Mouse (Mus musculus) stomach, embryonic 16.5 days (tissue): ENCODE results near the gene 9230104L09Rik. TPM values are rescaled to one million over a fixed set of nuclear protein-coding genes. Genes with fewer than 3 reads are reported as not detected.
A peak's percentile ranks its signal among the peaks of the same experiment; 100 is the strongest.

ENCODE experiments used
- ATAC-seq: fragments of 200-750 bp; cut with Nextera tagmentation; 2 replicates; pipeline ENCODE4 v1.8.0; 2017; ENCODE audit warnings: moderate number of reproducible peaks, moderate TSS enrichment; ENCODE audit not compliant: insufficient read depth, low FRiP score
- H3K27ac ChIP-seq: fragments of 300-500 bp; sonication (generic); 2 replicates; pipeline ENCODE4 v1.5.1; 2014; ENCODE audit warnings: low read length
- H3K27me3 ChIP-seq: fragments of 300-500 bp; sonication (generic); 2 replicates; pipeline ENCODE4 v1.6.1; 2014; ENCODE audit warnings: low read length, control low read depth, mixed read lengths; ENCODE audit not compliant: control insufficient read depth, insufficient read depth
- H3K36me3 ChIP-seq: fragments of 300-500 bp; sonication (generic); 2 replicates; pipeline ENCODE4 v1.6.1; 2014; ENCODE audit warnings: low read length; ENCODE audit not compliant: control insufficient read depth, insufficient read depth
- H3K4me1 ChIP-seq: fragments of 300-500 bp; sonication (generic); 2 replicates; pipeline ENCODE4 v1.6.1; 2014; ENCODE audit warnings: low read length, control low read depth, mixed read lengths; ENCODE audit not compliant: control insufficient read depth, insufficient read depth
- H3K4me2 ChIP-seq: fragments of 300-500 bp; sonication (generic); 2 replicates; pipeline ENCODE4 v1.6.1; 2014; ENCODE audit warnings: low read depth, low read length, mixed read lengths
- H3K4me3 ChIP-seq: fragments of 300-500 bp; sonication (generic); replicated peaks from 2 replicates; pipeline ENCODE4 v1.5.1; 2014; ENCODE audit warnings: mild to moderate bottlenecking, low read length
- H3K9ac ChIP-seq: fragments of 300-500 bp; sonication (generic); 2 replicates; pipeline ENCODE4 v1.6.1; 2014; ENCODE audit warnings: low read length
- H3K9me3 ChIP-seq: fragments of 300-500 bp; sonication (generic); replicated peaks from 2 replicates; pipeline ENCODE4 v1.6.1; 2016; ENCODE audit warnings: low read length, control low read depth; ENCODE audit not compliant: control insufficient read depth
- WGBS: fragments of 180-500 bp; shearing (Covaris S2); extraction: QIAGEN DNeasy Blood & Tissue Kit; methylation state at CpG from one replicate; pipeline ENCODE4 v1.1.7; 2014; 5-methylcytosine and 5-hydroxymethylcytosine counted together
- polyA plus RNA-seq: library from polyadenylated mRNA; unstranded; fragments of >200 nt; fragmentation: Nextera tagmentation; extraction: Ambion mirVana; gene quantifications from 2 replicates; pipeline ENCODE4 v1.2.1, GENCODE M21; 2015

Gene 9230104L09Rik
- not detected in 2 replicates for polyA plus RNA-seq

- WGBS, result 43% methylated on average over 2 of the region's 2 CpGs
- ATAC-seq, result no peak
Observed at GRCm38 (mm10) chr2:148864966-148865365, at the start of gene 9230104L09Rik. 9230104L09Rik (minus strand) TSS chr2:148865038.

GRCm38 (mm10) chr2:148902286-148902685, 37.4 kb upstream of the 9230104L09Rik start:
- peak; percentile 74; the same call in 1 of the 2 replicates for ATAC-seq
- H3K27me3 ChIP-seq, result no peaks in the 10 kb centered on the region
- H3K9me3 ChIP-seq, result no peaks in the 10 kb centered on the region
- no peaks in the 10 kb centered on the region for H3K4me1 ChIP-seq
- no peak overlapping the region for H3K27ac ChIP-seq
- no peak overlapping the region for H3K4me2 ChIP-seq
- H3K36me3 ChIP-seq, result no peaks in the 10 kb centered on the region
- H3K4me3 ChIP-seq, result no peak overlapping the region
- H3K9ac ChIP-seq, result no peak overlapping the region
- 8% methylated on average over 5 of the region's 5 CpGs for WGBS

More at GRCm38 (mm10) chr2:148864966-148865365, at the start of gene 9230104L09Rik:
- H3K9me3 ChIP-seq, result no peaks in the 10 kb centered on the region
- no peak within 1 kb of the TSS for H3K4me2 ChIP-seq
- H3K27ac ChIP-seq, result no peak within 1 kb of the TSS
- no peak within 1 kb of the TSS for H3K4me3 ChIP-seq
- no peaks in the 10 kb centered on the region for H3K4me1 ChIP-seq
- H3K36me3 ChIP-seq, result no peaks in the 10 kb centered on the region
- H3K9ac ChIP-seq, result no peak within 1 kb of the TSS
- no peaks in the 10 kb centered on the region for H3K27me3 ChIP-seq

GRCm38 (mm10) chr2:148900305-148900704, 35.5 kb upstream of the 9230104L09Rik start:
- no peaks in the 10 kb centered on the region for H3K27me3 ChIP-seq
- H3K9me3 ChIP-seq, result no peaks in the 10 kb centered on the region
- H3K36me3 ChIP-seq, result no peaks in the 10 kb centered on the region
- no peak overlapping the region for H3K4me2 ChIP-seq
- 55% methylated on average over 4 of the region's 4 CpGs for WGBS
- no peak overlapping the region for H3K9ac ChIP-seq
- H3K4me3 ChIP-seq, result no peak overlapping the region
- no peak for ATAC-seq
- H3K4me1 ChIP-seq, result no peaks in the 10 kb centered on the region
- H3K27ac ChIP-seq, result no peak overlapping the region

GRCm38 (mm10) chr2:148896219-148896618, 31.4 kb upstream of the 9230104L09Rik start:
- ATAC-seq, result no peak
- 53% methylated on average over 1 of the region's 1 CpGs for WGBS
- Histone ChIP-seq H3K9me3 (no peaks in the 10 kb centered on the region), H3K27ac (no peak overlapping the region), H3K4me1 (no peaks in the 10 kb centered on the region), H3K27me3 (no peaks in the 10 kb centered on the region), H3K4me3 (no peak overlapping the region), H3K36me3 (no peaks in the 10 kb centered on the region), H3K9ac (no peak overlapping the region), H3K4me2 (no peak overlapping the region)

- Histone ChIP-seq H3K4me2 (no peak overlapping the region), H3K27ac (no peak overlapping the region), H3K9ac (no peak overlapping the region), H3K9me3 (no peaks in the 10 kb centered on the region), H3K4me1 (no peaks in the 10 kb centered on the region), H3K4me3 (no peak overlapping the region), H3K27me3 (no peaks in the 10 kb centered on the region), H3K36me3 (no peaks in the 10 kb centered on the region)
- ATAC-seq, result no peak
Observed at GRCm38 (mm10) chr2:148893107-148893506, 28.3 kb upstream of the 9230104L09Rik start.

GRCm38 (mm10) chr2:148890021-148890851, 25.4 kb upstream of the 9230104L09Rik start:
- peak; percentile 60; the same call in 1 of the 2 replicates for ATAC-seq
- 56% methylated on average over 5 of the region's 5 CpGs for WGBS
- no peak overlapping the region for H3K9ac ChIP-seq

GRCm38 (mm10) chr2:148889331-148890010, 24.6 kb upstream of the 9230104L09Rik start:
- ATAC-seq, result no peak
- 54% methylated on average over 3 of the region's 3 CpGs for WGBS

More at GRCm38 (mm10) chr2:148890021-148890851, 25.4 kb upstream of the 9230104L09Rik start:
- H3K4me2 ChIP-seq, result no peak overlapping the region
- no peaks in the 10 kb centered on the region for H3K36me3 ChIP-seq
- no peaks in the 10 kb centered on the region for H3K27me3 ChIP-seq
- H3K9me3 ChIP-seq, result no peaks in the 10 kb centered on the region
- no peaks in the 10 kb centered on the region for H3K4me1 ChIP-seq
- H3K4me3 ChIP-seq, result no peak overlapping the region
- H3K27ac ChIP-seq, result no peak overlapping the region

GRCm38 (mm10) chr2:148888872-148889271, 24.0 kb upstream of the 9230104L09Rik start:
- no peak for ATAC-seq
- Histone ChIP-seq H3K9me3 (no peaks in the 10 kb centered on the region), H3K9ac (no peak overlapping the region), H3K27ac (no peak overlapping the region), H3K27me3 (no peaks in the 10 kb centered on the region), H3K4me2 (no peak overlapping the region), H3K4me1 (no peaks in the 10 kb centered on the region), H3K36me3 (no peaks in the 10 kb centered on the region), H3K4me3 (no peak overlapping the region)
- 72% methylated on average over 3 of the region's 3 CpGs for WGBS

More at GRCm38 (mm10) chr2:148889331-148890010, 24.6 kb upstream of the 9230104L09Rik start:
- Histone ChIP-seq H3K27ac (no peak overlapping the region), H3K9ac (no peak overlapping the region), H3K9me3 (no peaks in the 10 kb centered on the region), H3K36me3 (no peaks in the 10 kb centered on the region), H3K4me2 (no peak overlapping the region), H3K4me1 (no peaks in the 10 kb centered on the region), H3K4me3 (no peak overlapping the region), H3K27me3 (no peaks in the 10 kb centered on the region)

- no peak overlapping the region for H3K4me2 ChIP-seq
- no peak for ATAC-seq
- H3K36me3 ChIP-seq, result no peaks in the 10 kb centered on the region
- no peak overlapping the region for H3K4me3 ChIP-seq
- no peaks in the 10 kb centered on the region for H3K4me1 ChIP-seq
- no peak overlapping the region for H3K9ac ChIP-seq
- no peak overlapping the region for H3K27ac ChIP-seq
- H3K9me3 ChIP-seq, result no peaks in the 10 kb centered on the region
- no peaks in the 10 kb centered on the region for H3K27me3 ChIP-seq
Observed at GRCm38 (mm10) chr2:148884738-148885137, 19.9 kb upstream of the 9230104L09Rik start.
